Mouse (Mus musculus): ENCODE measurements around the gene Ptpn1.

GRCm38 (mm10) chr2:167887516-167888347 lies 44.1 kb upstream of the Ptpn1 start:
- TF ChIP-seq CTCF (IDR thresholded peaks at IDR 0.05; ENCODE audit: low read depth, low read length): no peak
- no peak for TF ChIP-seq POLR2A (IDR thresholded peaks at IDR 0.05; ENCODE audit: extremely low read depth, insufficient read depth, low read length)

Measured in liver, adult 2 months (tissue).